Mouse (Mus musculus): Measurements from ENCODE around the gene Bclaf1. TPM values are rescaled to one million over a fixed set of nuclear protein-coding genes. Genes with fewer than 3 reads are reported as not detected.

Gene Bclaf1
- total RNA-seq, 4 experiments from 2014 or later: 119 to 142 (median 137) TPM

Small RNA genes lying within 50 kb of the gene (microRNA-seq; reads per million reads assigned to microRNA genes)
- 0 reads per million in 2 experiments for gene Mir6413

Other genes starting within 250 kb of the Bclaf1 start
- gene Map7, start 164.0 kb upstream of the Bclaf1 start, total RNA-seq (2022): 100 to 1,000 TPM; 106 to 165 (median 135) TPM
- 1 to 10 TPM in 1 of 4 experiments, under 1 TPM in 3; 0.55 to 1.6 (median 0.83) TPM for gene Mtfr2, start 35.3 kb downstream of the Bclaf1 start, total RNA-seq (2022)

All from layer of hippocampus, adult 8-10 months (tissue).